Mouse (Mus musculus): ENCODE data around the gene Rbms3. TPM values are rescaled to one million over a fixed set of nuclear protein-coding genes. Genes with fewer than 3 reads are reported as not detected.
A peak's percentile ranks its signal among the peaks of the same experiment; 100 is the strongest.

Rbms3 gene
- polyA plus RNA-seq, 1 experiment from 2014 or later, result 48.9 TPM

- Histone ChIP-seq H3K4me1 (ENCODE audit: insufficient read depth, low read depth, low read length) (no peaks in the 10 kb centered on the region), H3K4me2 (replicated peaks; ENCODE audit: low read depth, low read length) (no peak overlapping the region), H3K9me3 (ENCODE audit: low read length) (no peaks in the 10 kb centered on the region), H3K27ac (ENCODE audit: low read length) (no peak overlapping the region), H3K36me3 (ENCODE audit: insufficient read depth, low read length) (no peaks in the 10 kb centered on the region), H3K27me3 (replicated peaks; ENCODE audit: insufficient read depth, low read length) (no peaks in the 10 kb centered on the region), H3K4me3 (ENCODE audit: low read depth, low read length) (no peak overlapping the region), H3K9ac (replicated peaks; ENCODE audit: low read depth) (no peak overlapping the region)
- TF ChIP-seq EP300 (IDR thresholded peaks at IDR 0.05) (no peak), CTCF (IDR thresholded peaks at IDR 0.05) (no peak)
- DNase-seq (ENCODE audit: low spot score), result no peak
- no peak for ATAC-seq
Measured at GRCm38 (mm10) chr9:117554356-117554755, 75.4 kb downstream of the Rbms3 start.

GRCm38 (mm10) chr9:117529281-117529680 is 100.4 kb downstream of the Rbms3 start:
- no peaks in the 10 kb centered on the region for H3K4me1 ChIP-seq (ENCODE audit: insufficient read depth, low read depth, low read length)
- no peaks in the 10 kb centered on the region for H3K36me3 ChIP-seq (ENCODE audit: insufficient read depth, low read length)
- no peaks in the 10 kb centered on the region for H3K9me3 ChIP-seq (ENCODE audit: low read length)
- H3K4me3 ChIP-seq (ENCODE audit: low read depth, low read length), result no peak overlapping the region
- H3K27me3 ChIP-seq (replicated peaks; ENCODE audit: insufficient read depth, low read length), result no peaks in the 10 kb centered on the region
- ATAC-seq, result no peak
- no peak for TF ChIP-seq EP300 (IDR thresholded peaks at IDR 0.05)
- TF ChIP-seq CTCF (IDR thresholded peaks at IDR 0.05), result no peak
- H3K4me2 ChIP-seq (replicated peaks; ENCODE audit: low read depth, low read length), result no peak overlapping the region
- H3K9ac ChIP-seq (replicated peaks; ENCODE audit: low read depth), result no peak overlapping the region
- 71% methylated on average over 2 of the region's 2 CpGs for WGBS
- H3K27ac ChIP-seq (ENCODE audit: low read length), result no peak overlapping the region
- no peak for DNase-seq (ENCODE audit: low spot score)

GRCm38 (mm10) chr9:117508941-117509340 is 120.8 kb downstream of the Rbms3 start:
- ATAC-seq (peak; percentile 35; the same call in 1 of the 2 replicates), DNase-seq (ENCODE audit: low spot score) (peak; percentile 38)
- Histone ChIP-seq H3K36me3 (ENCODE audit: insufficient read depth, low read length) (no peaks in the 10 kb centered on the region), H3K4me1 (ENCODE audit: insufficient read depth, low read depth, low read length) (no peaks in the 10 kb centered on the region), H3K4me3 (ENCODE audit: low read depth, low read length) (no peak overlapping the region), H3K27me3 (replicated peaks; ENCODE audit: insufficient read depth, low read length) (no peaks in the 10 kb centered on the region), H3K4me2 (replicated peaks; ENCODE audit: low read depth, low read length) (no peak overlapping the region), H3K9me3 (ENCODE audit: low read length) (no peaks in the 10 kb centered on the region), H3K9ac (replicated peaks; ENCODE audit: low read depth) (no peak overlapping the region), H3K27ac (ENCODE audit: low read length) (no peak overlapping the region)
- TF ChIP-seq CTCF (IDR thresholded peaks at IDR 0.05), result no peak
- TF ChIP-seq EP300 (IDR thresholded peaks at IDR 0.05), result no peak
- 71% methylated on average over 11 of the region's 11 CpGs for WGBS

- TF ChIP-seq EP300 (IDR thresholded peaks at IDR 0.05) (no peak), CTCF (IDR thresholded peaks at IDR 0.05) (no peak)
- no peak for ATAC-seq
- H3K36me3 ChIP-seq (ENCODE audit: insufficient read depth, low read length), result no peaks in the 10 kb centered on the region
- H3K4me2 ChIP-seq (replicated peaks; ENCODE audit: low read depth, low read length), result no peak overlapping the region
- DNase-seq (ENCODE audit: low spot score), result no peak
- WGBS, result 68% methylated on average over 2 of the region's 2 CpGs
- no peaks in the 10 kb centered on the region for H3K9me3 ChIP-seq (ENCODE audit: low read length)
- H3K9ac ChIP-seq (replicated peaks; ENCODE audit: low read depth), result no peak overlapping the region
- H3K4me3 ChIP-seq (ENCODE audit: low read depth, low read length), result no peak overlapping the region
- H3K27ac ChIP-seq (ENCODE audit: low read length), result no peak overlapping the region
- H3K27me3 ChIP-seq (replicated peaks; ENCODE audit: insufficient read depth, low read length), result no peaks in the 10 kb centered on the region
- H3K4me1 ChIP-seq (ENCODE audit: insufficient read depth, low read depth, low read length), result no peaks in the 10 kb centered on the region
Measured at GRCm38 (mm10) chr9:117491866-117492265, 137.8 kb downstream of the Rbms3 start.

- no peak for DNase-seq (ENCODE audit: low spot score)
- no peak overlapping the region for H3K4me3 ChIP-seq (ENCODE audit: low read depth, low read length)
- no peak overlapping the region for H3K9ac ChIP-seq (replicated peaks; ENCODE audit: low read depth)
- H3K27ac ChIP-seq (ENCODE audit: low read length), result no peak overlapping the region
- no peaks in the 10 kb centered on the region for H3K9me3 ChIP-seq (ENCODE audit: low read length)
- WGBS, result 91% methylated on average over 5 of the region's 5 CpGs
- H3K4me2 ChIP-seq (replicated peaks; ENCODE audit: low read depth, low read length), result no peak overlapping the region
- H3K36me3 ChIP-seq (ENCODE audit: insufficient read depth, low read length), result no peaks in the 10 kb centered on the region
- no peaks in the 10 kb centered on the region for H3K27me3 ChIP-seq (replicated peaks; ENCODE audit: insufficient read depth, low read length)
- ATAC-seq, result no peak
- H3K4me1 ChIP-seq (ENCODE audit: insufficient read depth, low read depth, low read length), result no peaks in the 10 kb centered on the region
- TF ChIP-seq CTCF (IDR thresholded peaks at IDR 0.05) (peak; percentile 58), EP300 (IDR thresholded peaks at IDR 0.05) (no peak)
Measured at GRCm38 (mm10) chr9:117484396-117484795, 145.3 kb downstream of the Rbms3 start.

GRCm38 (mm10) chr9:117476753-117477152 is 153.0 kb downstream of the Rbms3 start:
- WGBS, result 55% methylated on average over 13 of the region's 13 CpGs
- no peaks in the 10 kb centered on the region for H3K4me1 ChIP-seq (ENCODE audit: insufficient read depth, low read depth, low read length)
- ATAC-seq (no peak), DNase-seq (ENCODE audit: low spot score) (no peak)
- no peak for TF ChIP-seq EP300 (IDR thresholded peaks at IDR 0.05)
- no peak for TF ChIP-seq CTCF (IDR thresholded peaks at IDR 0.05)
- H3K36me3 ChIP-seq (ENCODE audit: insufficient read depth, low read length), result no peaks in the 10 kb centered on the region
- H3K27ac ChIP-seq (ENCODE audit: low read length), result no peak overlapping the region
- H3K27me3 ChIP-seq (replicated peaks; ENCODE audit: insufficient read depth, low read length), result no peaks in the 10 kb centered on the region
- no peak overlapping the region for H3K9ac ChIP-seq (replicated peaks; ENCODE audit: low read depth)
- no peak overlapping the region for H3K4me3 ChIP-seq (ENCODE audit: low read depth, low read length)
- no peaks in the 10 kb centered on the region for H3K9me3 ChIP-seq (ENCODE audit: low read length)
- H3K4me2 ChIP-seq (replicated peaks; ENCODE audit: low read depth, low read length), result no peak overlapping the region

GRCm38 (mm10) chr9:117452816-117453215 is 176.9 kb downstream of the Rbms3 start:
- no peak for ATAC-seq
- no peak overlapping the region for H3K4me2 ChIP-seq (replicated peaks; ENCODE audit: low read depth, low read length)

More at GRCm38 (mm10) chr9:117452816-117453215, 176.9 kb downstream of the Rbms3 start:
- Histone ChIP-seq H3K36me3 (ENCODE audit: insufficient read depth, low read length) (no peaks in the 10 kb centered on the region), H3K9ac (replicated peaks; ENCODE audit: low read depth) (no peak overlapping the region), H3K9me3 (ENCODE audit: low read length) (no peaks in the 10 kb centered on the region), H3K4me3 (ENCODE audit: low read depth, low read length) (no peak overlapping the region), H3K27ac (ENCODE audit: low read length) (no peak overlapping the region), H3K27me3 (replicated peaks; ENCODE audit: insufficient read depth, low read length) (no peaks in the 10 kb centered on the region), H3K4me1 (ENCODE audit: insufficient read depth, low read depth, low read length) (no peaks in the 10 kb centered on the region)
- 73% methylated on average over 10 of the region's 10 CpGs for WGBS
- DNase-seq (ENCODE audit: low spot score), result no peak
- TF ChIP-seq CTCF (IDR thresholded peaks at IDR 0.05), result no peak
